ENCODE assay signal across 25 mouse cellular contexts in the genomic region with DNA sequence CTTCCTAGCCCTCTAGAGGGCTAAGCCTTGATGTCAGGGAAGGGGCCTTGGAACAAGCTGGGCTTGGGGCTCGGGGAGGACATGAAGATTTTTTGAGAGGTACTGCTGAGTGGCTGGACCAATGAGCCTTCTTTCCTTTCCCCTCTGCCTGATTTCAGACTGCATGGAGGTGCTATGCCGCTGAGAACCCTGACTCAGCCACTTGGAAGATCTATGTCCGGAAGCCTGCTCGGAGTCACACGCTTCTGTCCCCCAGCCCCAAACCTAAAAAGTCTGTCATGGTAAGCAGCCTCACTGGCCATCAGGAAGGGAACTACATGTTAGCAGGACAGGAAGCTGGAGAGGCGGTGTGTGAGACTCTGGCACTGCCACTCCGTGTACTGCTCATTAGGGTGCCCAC.
A peak's percentile ranks its signal among the peaks of the same experiment; 100 is the strongest.
DNase-seq lines count a peak whose midpoint lies in the region; ATAC-seq lines count a peak whose summit lies in the region.
"Had no signal": no experiment of that assay in that cellular context is flagged by ENCODE, and none has a peak within 500 bp of the region (broad histone marks: within the 10 kb centered on the region; RNA-seq: fewer than 3 reads in every experiment).

No protein-coding gene starts in this region.

- no peaks in the 10 kb centered on the region for H3K9me3 ChIP-seq in midbrain, embryonic 10.5 days (replicated peaks)
- no peaks in the 10 kb centered on the region for H3K9me3 ChIP-seq in midbrain, embryonic 16.5 days (replicated peaks; ENCODE audit: control insufficient read depth, low read length, poor library complexity, severe bottlenecking)
- no peaks in the 10 kb centered on the region for H3K9me3 ChIP-seq in limb, embryonic 11.5 days (ENCODE audit: control insufficient read depth, low read length)
- H3K9me3 ChIP-seq: embryonic facial prominence, embryonic 12.5 days; embryonic facial prominence, embryonic 15.5 days; heart, embryonic 10.5 days; heart, embryonic 13.5 days had no signal

- no peak overlapping the region for H3K27ac ChIP-seq in midbrain, embryonic 10.5 days (replicated peaks)
- H3K27ac ChIP-seq in midbrain, embryonic 16.5 days (ENCODE audit: low read length) = no peak overlapping the region
- H3K27ac ChIP-seq in limb, embryonic 11.5 days (replicated peaks; ENCODE audit: low read depth, low read length) = no peak overlapping the region
- H3K27ac ChIP-seq: embryonic facial prominence, embryonic 12.5 days; embryonic facial prominence, embryonic 15.5 days; gastrocnemius, adult 2 months; heart, adult 2 months; heart, embryonic 10.5 days; heart, embryonic 13.5 days; hindbrain, embryonic 14.5 days; hindbrain, postnatal 0 days had no signal

- H3K36me3 ChIP-seq in midbrain, embryonic 10.5 days = no peaks in the 10 kb centered on the region
- no peaks in the 10 kb centered on the region for H3K36me3 ChIP-seq in midbrain, embryonic 16.5 days (ENCODE audit: control insufficient read depth, insufficient read depth, low read length)
- no peaks in the 10 kb centered on the region for H3K36me3 ChIP-seq in limb, embryonic 11.5 days (ENCODE audit: control insufficient read depth, insufficient read depth, low read length)
- H3K36me3 ChIP-seq: embryonic facial prominence, embryonic 12.5 days; embryonic facial prominence, embryonic 15.5 days had no signal

- H3K9ac ChIP-seq in midbrain, embryonic 16.5 days (ENCODE audit: low read depth, low read length) = no peak overlapping the region
- H3K9ac ChIP-seq in limb, embryonic 11.5 days (ENCODE audit: low read length) = no peak overlapping the region
- H3K9ac ChIP-seq: embryonic facial prominence, embryonic 12.5 days; embryonic facial prominence, embryonic 15.5 days; forebrain, postnatal 0 days; heart, embryonic 13.5 days; hindbrain, embryonic 14.5 days had no signal

- ATAC-seq in midbrain, embryonic 16.5 days = no peak
- ATAC-seq in limb, embryonic 11.5 days (ENCODE audit: insufficient number of reproducible peaks, low FRiP score, low TSS enrichment, low read depth) = no peak
- ATAC-seq: activated CD4-positive, CD25-positive, alpha-beta regulatory T cell, adult 4 months; forebrain, embryonic 14.5 days; forebrain, postnatal 0 days; hindbrain, postnatal 0 days had no signal

- 0 out of 2 replicates have a peak, but pooled peaks cover 5% of the 10 kb centered on the region for H3K27me3 ChIP-seq in midbrain, embryonic 10.5 days (ENCODE audit: low read depth, poor library complexity, severe bottlenecking)
- H3K27me3 ChIP-seq in midbrain, embryonic 16.5 days (ENCODE audit: control insufficient read depth, insufficient read depth, low read depth, low read length) = no peaks in the 10 kb centered on the region
- no peaks in the 10 kb centered on the region for H3K27me3 ChIP-seq in limb, embryonic 11.5 days (ENCODE audit: control insufficient read depth, insufficient read depth, low read length)
- H3K27me3 ChIP-seq: embryonic facial prominence, embryonic 15.5 days had no signal

- DNase-seq in heart, adult 11 months = peak; percentile 63
- DNase-seq in heart, postnatal 10 days = no peak
- DNase-seq in midbrain, embryonic 10.5 days (ENCODE audit: low spot score) = peak; percentile 7
- DNase-seq in limb, embryonic 11.5 days (ENCODE audit: low spot score) = peak; percentile 9
- DNase-seq in kidney, postnatal 25 days = no peak
- DNase-seq in left cerebral cortex, postnatal 4 days = no peak
- DNase-seq: adrenal gland, adult 8-10 months; adrenal gland, postnatal 25 days; cerebellum, adult 18-20 months; cerebellum, adult 9-10 months; cerebellum, postnatal 14 days; forebrain, postnatal 0 days; gastrocnemius, adult 2 months; gastrocnemius, postnatal 14 days; heart, postnatal 36 days had no signal

- 85% methylated on average over 7 of the region's 7 CpGs for WGBS in midbrain, embryonic 10.5 days
- 92% methylated on average over 7 of the region's 7 CpGs for WGBS in midbrain, embryonic 16.5 days
- 88% methylated on average over 7 of the region's 7 CpGs for WGBS in limb, embryonic 11.5 days

- peaks cover 13% of the 10 kb centered on the region for H3K4me1 ChIP-seq in midbrain, embryonic 10.5 days
- no peaks in the 10 kb centered on the region; the same call in 1 of the 2 replicates for H3K4me1 ChIP-seq in midbrain, embryonic 16.5 days (ENCODE audit: control insufficient read depth, insufficient read depth, low read length)
- H3K4me1 ChIP-seq in limb, embryonic 11.5 days (ENCODE audit: control insufficient read depth, insufficient read depth, low read length) = no peaks in the 10 kb centered on the region
- H3K4me1 ChIP-seq: embryonic facial prominence, embryonic 12.5 days; embryonic facial prominence, embryonic 15.5 days; heart, embryonic 13.5 days had no signal

- H3K4me2 ChIP-seq in midbrain, embryonic 16.5 days (ENCODE audit: low read length) = no peak overlapping the region
- H3K4me2 ChIP-seq in limb, embryonic 11.5 days (ENCODE audit: low read depth, severe bottlenecking) = no peak overlapping the region
- H3K4me2 ChIP-seq: embryonic facial prominence, embryonic 12.5 days; embryonic facial prominence, embryonic 15.5 days; heart, embryonic 13.5 days; hindbrain, embryonic 14.5 days had no signal

- H3K4me3 ChIP-seq in midbrain, embryonic 10.5 days = no peak overlapping the region
- H3K4me3 ChIP-seq in midbrain, embryonic 16.5 days (ENCODE audit: low read depth, low read length) = no peak overlapping the region
- no peak overlapping the region for H3K4me3 ChIP-seq in limb, embryonic 11.5 days (ENCODE audit: low read depth, low read length)
- H3K4me3 ChIP-seq: embryonic facial prominence, embryonic 12.5 days; embryonic facial prominence, embryonic 15.5 days; gastrocnemius, adult 2 months; heart, adult 2 months; heart, embryonic 10.5 days; heart, embryonic 13.5 days had no signal

- intact Hi-C loops in heart, postnatal 10 days (cut with DNase I) = no loop called here
- intact Hi-C loops in left cerebral cortex, postnatal 4 days (cut with DNase I) = no loop called here

Comparison
In these comparisons a context has a peak if more than half of its experiments do, and no peak if none do; other contexts are left out.
1. DNase-seq: peak in heart, adult 11 months (single experiment), midbrain, embryonic 10.5 days (single experiment) and limb, embryonic 11.5 days (single experiment); none in heart, postnatal 10 days (0 of 2), kidney, postnatal 25 days (0 of 2) and left cerebral cortex, postnatal 4 days (single experiment).